Mouse (Mus musculus) left cerebral cortex, adult 18-20 months (tissue): Measurements from ENCODE around the gene Adck1. TPM values are rescaled to one million over a fixed set of nuclear protein-coding genes. Genes with fewer than 3 reads are reported as not detected.
"Not testable (repeated sequence)": the region's sequence is repeated elsewhere in the genome, so short reads cannot be mapped to it uniquely, and the experiment has no call there.

Experiments
- DNase-seq, 2 experiments: peaks; one replicate each; pipeline ENCODE4 v3.0.0; 2021 to 2022; ENCODE audit warnings: low spot score in 2 of 2, mixed read lengths in 1 of 2
- total RNA-seq, 2 experiments: library from RNA; stranded (reverse); gene quantifications; 2 replicates each; pipeline ENCODE4 v1.2.3; 2021

The Adck1 gene
- total RNA-seq, 2 experiments from 2014 or later = 32.7 to 36.8 TPM

GRCm38 (mm10) chr12:88468691-88469090 lies 108.3 kb downstream of the Adck1 start:
- DNase-seq = no peak

GRCm38 (mm10) chr12:88471884-88472283 lies 111.5 kb downstream of the Adck1 start:
- DNase-seq = not testable (repeated sequence)

- DNase-seq = no peak
Measured at GRCm38 (mm10) chr12:88472832-88473231, 112.5 kb downstream of the Adck1 start.

GRCm38 (mm10) chr12:88473796-88474195 lies 113.4 kb downstream of the Adck1 start:
- no peak for DNase-seq

GRCm38 (mm10) chr12:88475833-88476232 lies 115.5 kb downstream of the Adck1 start:
- no peak for DNase-seq

GRCm38 (mm10) chr12:88476702-88477101 lies 116.3 kb downstream of the Adck1 start:
- no peak for DNase-seq

- DNase-seq = no peak
Measured at GRCm38 (mm10) chr12:88481657-88482056, 121.3 kb downstream of the Adck1 start.

- no peak for DNase-seq
Measured at GRCm38 (mm10) chr12:88490881-88491280, 130.5 kb downstream of the Adck1 start.

Other genes with a start within 250 kb of the Adck1 start
- not detected for gene Gm10436, start 178.4 kb upstream of the Adck1 start, total RNA-seq
- gene Gm8332, start 110.5 kb upstream of the Adck1 start, total RNA-seq = not detected
- gene Gm5662, start 86.1 kb upstream of the Adck1 start, total RNA-seq = not detected
- not detected for gene Gm5039, start 36.5 kb upstream of the Adck1 start, total RNA-seq